Mouse (Mus musculus) brain, embryonic 14.5 days (tissue): ENCODE results near the gene Galnt2. TPM values are rescaled to one million over a fixed set of nuclear protein-coding genes. Genes with fewer than 3 reads are reported as not detected.

Experiments
- DNase-seq: peaks from one replicate; pipeline ENCODE4 v3.0.0-alpha.2; 2011; ENCODE audit warnings: low read depth
- CTCF ChIP-seq: fragments of 200-500 bp; IDR thresholded peaks from 2 replicates; pipeline ENCODE4 v1.5.1; 2012; ENCODE audit warnings: inconsistent platforms, mild to moderate bottlenecking, moderate library complexity, borderline replicate concordance; ENCODE audit not compliant: insufficient read depth, insufficient read length; ENCODE audit errors: extremely low read depth
- POLR2A ChIP-seq: fragments of 200-500 bp; IDR thresholded peaks from 2 replicates; pipeline ENCODE4 v1.6.1; 2012; ENCODE audit warnings: mild to moderate bottlenecking, inconsistent platforms, borderline replicate concordance; ENCODE audit not compliant: poor library complexity, insufficient read depth, insufficient read length, severe bottlenecking; ENCODE audit errors: extremely low read depth
- polyA plus RNA-seq: library from polyadenylated mRNA; depleted of rRNA; stranded (reverse); fragments of >200 nt; gene quantifications from 2 replicates; pipeline ENCODE4 v1.2.3, GENCODE M21; 2012

The Galnt2 gene
- polyA plus RNA-seq, 1 experiment, result 50.3 TPM

GRCm38 (mm10) chr8:124312228-124312627 is 81.0 kb downstream of the Galnt2 start:
- TF ChIP-seq POLR2A (no peak), CTCF (no peak)

GRCm38 (mm10) chr8:124314803-124315202 is 83.6 kb downstream of the Galnt2 start:
- no peak for TF ChIP-seq POLR2A
- TF ChIP-seq CTCF, result peak; percentile 60; the same call in 1 of the 2 replicates
- DNase-seq, result peak; percentile 85

More at GRCm38 (mm10) chr8:124312228-124312627, 81.0 kb downstream of the Galnt2 start:
- no peak for DNase-seq

DNA sequence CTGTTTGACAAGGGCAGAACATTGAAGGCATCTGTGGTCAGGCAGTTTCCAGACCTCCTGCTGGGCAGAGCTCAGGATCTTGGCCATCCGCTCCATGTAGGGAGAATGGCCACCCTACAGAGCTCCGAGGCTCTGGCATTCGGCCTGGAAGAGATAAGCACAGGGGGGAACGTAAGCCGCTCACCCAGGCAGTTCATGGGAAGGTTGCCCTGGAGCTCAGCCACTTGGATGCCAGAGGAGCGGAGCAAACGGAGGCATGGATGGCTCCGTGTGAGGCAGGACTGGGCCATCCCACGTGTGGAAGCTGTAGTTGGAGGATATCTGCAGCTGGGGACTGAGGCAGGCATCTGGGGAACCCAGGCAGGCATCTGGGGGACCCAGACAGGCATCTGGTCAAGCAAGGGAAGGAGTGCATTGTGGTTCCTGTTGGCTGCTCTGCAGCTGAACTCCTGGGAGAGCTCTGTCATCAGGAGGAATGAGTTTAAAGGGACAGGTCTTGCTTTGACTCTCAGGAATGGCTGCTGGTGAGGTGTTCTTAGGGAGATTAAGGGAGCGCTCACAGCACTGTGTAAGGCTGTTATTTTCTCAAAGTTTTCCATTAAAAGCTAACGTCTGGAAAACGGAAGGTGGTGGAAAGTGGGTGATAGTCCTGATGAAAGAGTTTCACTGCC is 85.4 kb downstream of the Galnt2 start:
- no peak for TF ChIP-seq POLR2A
- no peak for TF ChIP-seq CTCF
- peak; percentile 63 for DNase-seq

- DNase-seq, result no peak
- TF ChIP-seq POLR2A, result no peak
- no peak for TF ChIP-seq CTCF
Observed at GRCm38 (mm10) chr8:124317191-124317682, 86.0 kb downstream of the Galnt2 start.

GRCm38 (mm10) chr8:124317821-124318220 is 86.6 kb downstream of the Galnt2 start:
- no peak for DNase-seq
- no peak for TF ChIP-seq POLR2A
- TF ChIP-seq CTCF, result no peak

DNA sequence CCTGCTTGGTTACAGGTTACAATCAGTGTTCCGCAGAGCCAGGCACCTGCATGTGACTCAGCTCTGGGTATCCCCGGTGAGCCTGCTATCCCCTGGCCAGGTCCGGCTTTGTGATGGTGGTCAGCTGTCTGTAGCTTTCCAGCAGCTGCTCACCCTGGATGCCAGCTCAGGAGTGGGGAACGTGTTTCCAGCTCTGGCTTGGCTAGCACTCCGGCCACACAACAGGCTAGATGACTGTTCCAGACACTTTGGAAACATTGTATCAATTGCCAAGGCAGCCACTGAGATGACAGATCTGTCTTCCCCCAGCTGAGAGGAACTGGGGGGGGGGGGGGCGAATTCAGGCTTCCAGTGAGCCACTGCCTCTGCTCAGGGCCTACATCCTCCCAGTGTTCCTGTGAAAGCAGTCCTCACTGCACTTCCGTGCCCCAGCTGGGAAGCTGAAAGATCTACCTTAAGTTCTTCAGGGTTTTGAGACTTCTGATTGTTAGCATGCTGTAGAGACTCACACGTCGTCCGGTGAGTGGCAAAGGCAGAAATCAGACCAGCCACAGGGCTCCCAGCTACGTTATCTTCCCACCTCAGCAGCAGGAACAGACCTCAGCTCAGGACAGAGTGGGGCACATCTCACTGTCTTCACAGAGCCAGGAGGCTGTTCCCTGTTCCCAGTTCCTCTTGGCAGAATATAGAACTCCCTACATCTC is 87.6 kb downstream of the Galnt2 start:
- no peak for TF ChIP-seq CTCF
- no peak for TF ChIP-seq POLR2A

DNA sequence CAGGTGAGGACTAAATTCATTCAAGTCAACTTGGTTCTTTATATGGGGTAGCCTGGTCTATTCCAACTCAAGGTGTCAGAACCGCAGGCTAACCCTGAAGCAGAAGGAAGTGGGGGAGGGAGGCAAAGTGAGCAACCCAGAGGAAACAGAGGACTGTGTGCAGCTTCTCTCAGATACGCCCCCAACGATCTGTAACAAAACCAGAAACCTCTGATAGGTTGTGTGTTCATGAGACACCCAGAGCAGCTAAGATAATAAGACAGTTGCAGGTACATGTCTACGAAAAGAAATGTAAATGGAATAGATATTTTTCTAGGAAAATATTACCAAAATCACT is 88.1 kb downstream of the Galnt2 start:
- no peak for DNase-seq
- TF ChIP-seq POLR2A, result no peak

More for the DNA sequence above, 87.6 kb downstream of the Galnt2 start:
- DNase-seq, result no peak

DNA sequence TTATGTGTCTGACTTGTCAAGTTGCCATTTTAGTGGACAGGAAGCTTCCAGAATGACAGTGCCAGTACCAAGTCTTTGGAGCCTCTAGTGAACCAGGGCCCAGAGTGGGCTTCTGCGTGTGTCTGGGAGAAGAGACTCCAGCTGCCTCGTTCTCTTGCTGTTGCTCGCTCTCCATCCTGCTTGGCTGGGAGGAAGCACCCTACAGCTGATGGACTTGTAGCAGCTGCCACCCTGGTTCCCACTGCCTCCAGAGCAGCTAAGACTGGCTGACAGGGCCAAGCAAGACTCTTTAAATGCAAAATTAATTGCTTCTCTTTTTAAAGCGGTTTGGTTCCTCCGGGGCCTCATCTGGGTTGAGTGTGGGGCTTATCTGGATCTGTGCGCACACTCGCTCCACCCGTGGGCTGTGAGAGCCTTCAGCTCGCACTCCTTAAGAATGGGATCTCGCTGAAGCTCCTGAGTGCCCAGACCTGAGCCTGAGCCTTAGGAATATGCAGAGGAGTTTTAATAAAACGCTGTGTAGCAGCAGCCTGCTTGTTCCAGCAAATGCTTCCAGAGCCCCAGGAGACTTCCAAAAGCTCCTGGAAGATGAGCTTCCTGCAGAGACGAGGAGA is 90.1 kb downstream of the Galnt2 start:
- DNase-seq, result peak; percentile 77
- TF ChIP-seq POLR2A, result no peak
- TF ChIP-seq CTCF, result no peak

- DNase-seq, result no peak
- TF ChIP-seq POLR2A (no peak), CTCF (no peak)
Observed at GRCm38 (mm10) chr8:124323356-124323755, 92.2 kb downstream of the Galnt2 start.

DNA sequence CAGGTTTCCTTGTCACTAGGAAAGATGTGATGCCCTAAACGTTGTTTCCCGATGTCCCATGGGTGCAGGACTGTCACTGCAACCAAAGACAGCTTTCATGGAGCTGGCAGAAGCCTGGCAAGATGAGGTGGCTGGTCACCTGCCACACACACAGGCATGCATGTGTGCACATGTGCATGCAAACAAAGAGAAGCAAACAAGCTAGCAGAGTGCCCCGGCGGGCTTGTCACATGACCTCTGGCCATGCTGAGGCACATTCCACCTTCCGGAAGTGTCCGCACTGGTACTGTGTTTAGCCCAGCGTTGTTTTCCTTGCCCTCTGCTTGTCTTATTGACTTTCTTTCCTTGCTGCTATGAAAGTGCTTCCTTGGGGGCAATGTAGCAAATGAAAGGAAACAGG is 97.1 kb downstream of the Galnt2 start:
- no peak for TF ChIP-seq POLR2A
- no peak for TF ChIP-seq CTCF
- no peak for DNase-seq

- TF ChIP-seq POLR2A (no peak), CTCF (no peak)
- peak; percentile 48 for DNase-seq
Observed at GRCm38 (mm10) chr8:124329690-124330089, 98.5 kb downstream of the Galnt2 start.

GRCm38 (mm10) chr8:124330433-124330832 is 99.2 kb downstream of the Galnt2 start:
- TF ChIP-seq CTCF, result no peak
- DNase-seq, result peak; percentile 86

DNA sequence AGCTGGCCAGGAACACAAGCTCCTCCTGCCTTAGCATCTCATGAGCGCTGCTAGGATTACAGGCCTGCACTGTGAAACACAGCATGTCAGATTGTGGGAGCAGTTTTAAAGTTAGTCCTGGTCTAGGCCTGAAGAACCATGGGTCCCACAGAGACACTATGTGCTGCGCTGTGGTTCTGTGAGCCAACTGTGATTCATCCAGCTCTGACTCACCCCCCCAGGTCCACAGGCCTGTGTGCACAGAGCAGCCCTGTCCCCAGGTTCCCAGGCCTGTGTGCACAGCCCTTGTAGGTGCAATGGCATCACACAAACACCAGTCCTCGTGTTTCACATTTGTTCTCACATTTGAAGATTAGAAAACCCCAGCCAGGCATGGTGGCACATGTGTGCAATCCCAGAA is 99.9 kb downstream of the Galnt2 start:
- TF ChIP-seq POLR2A (no peak), CTCF (no peak)
- no peak for DNase-seq
